Mouse (Mus musculus): Measurements from ENCODE around the gene Efcab6.

DNA sequence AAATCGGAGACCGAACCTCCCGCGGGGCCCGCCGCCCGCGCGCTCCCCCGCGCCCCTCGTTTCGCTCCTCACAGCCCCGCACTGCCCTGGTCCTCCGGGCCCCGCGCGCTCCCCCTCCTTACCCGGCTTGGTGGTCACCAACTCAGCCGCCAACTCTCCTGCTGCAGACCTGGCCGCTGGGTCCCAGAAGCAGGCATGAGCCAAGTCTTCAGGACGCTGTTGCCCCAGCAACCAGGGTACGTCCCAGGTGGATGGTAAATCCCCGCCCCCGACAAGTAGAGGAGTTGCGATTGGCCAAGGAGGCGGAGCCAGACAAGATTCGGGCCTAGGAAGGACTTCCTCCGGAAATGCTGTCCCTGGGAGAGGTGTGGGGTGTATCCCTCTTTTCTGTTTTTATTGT is at the start of gene Efcab6:
- TF ChIP-seq CTCF (IDR thresholded peaks at IDR 0.05; ENCODE audit: control insufficient read depth, insufficient read depth, insufficient replicate concordance, low read depth, low read length) (no peak), POLR2A (IDR thresholded peaks at IDR 0.05; ENCODE audit: control insufficient read depth, low read depth, low read length) (no peak)
